Mouse (Mus musculus): ENCODE measurements at regions not wholly inside any gene's neighbourhood (a gene's known extent, or its start where the extent isn't known, plus 50 kb on each side); places are given as distances from the start of the nearest gene placed in this dataset.

DNA sequence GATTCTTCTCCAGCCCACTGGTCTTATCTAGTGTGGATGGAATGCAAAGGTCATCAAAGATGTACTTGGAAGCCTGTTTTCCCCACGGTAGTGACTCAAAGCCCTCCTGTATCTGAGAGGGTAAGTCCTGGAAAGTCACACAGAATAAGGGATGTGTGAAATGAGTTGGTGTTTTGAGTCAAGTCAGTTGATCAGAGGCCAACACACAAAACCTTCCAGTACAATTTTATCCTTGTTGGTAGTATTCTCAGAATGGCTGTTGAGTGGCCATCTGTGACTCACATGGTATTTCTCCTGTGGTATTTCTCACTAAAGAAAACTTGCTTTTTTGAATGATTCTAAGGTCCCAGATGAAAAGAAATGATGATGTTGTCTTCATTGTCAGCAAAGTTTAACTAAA is 384.8 kb upstream of the Jag1 start:
- TF ChIP-seq POLR2A (IDR thresholded peaks at IDR 0.05; ENCODE audit: borderline replicate concordance, low read depth, low read length) (no peak), CTCF (IDR thresholded peaks at IDR 0.05; ENCODE audit: low read depth, low read length) (no peak)
- H3K27ac ChIP-seq (ENCODE audit: insufficient read depth, low read depth, low read length): no peak overlapping the region

GRCm38 (mm10) chr2:137497616-137498015 is 381.2 kb upstream of the Jag1 start:
- no peak overlapping the region for H3K4me3 ChIP-seq (ENCODE audit: insufficient read depth, low read length)
- H3K4me1 ChIP-seq (ENCODE audit: control insufficient read depth, insufficient read depth, low read length): no peaks in the 10 kb centered on the region
- TF ChIP-seq POLR2A (IDR thresholded peaks at IDR 0.05; ENCODE audit: borderline replicate concordance, low read depth, low read length): no peak
- no peak for TF ChIP-seq CTCF (IDR thresholded peaks at IDR 0.05; ENCODE audit: low read depth, low read length)
- no peak overlapping the region for H3K27ac ChIP-seq (ENCODE audit: insufficient read depth, low read depth, low read length)

More for the DNA sequence above, 384.8 kb upstream of the Jag1 start:
- no peaks in the 10 kb centered on the region for H3K4me1 ChIP-seq (ENCODE audit: control insufficient read depth, insufficient read depth, low read length)
- H3K4me3 ChIP-seq (ENCODE audit: insufficient read depth, low read length): no peak overlapping the region

- TF ChIP-seq CTCF (IDR thresholded peaks at IDR 0.05; ENCODE audit: low read depth, low read length) (no peak), POLR2A (IDR thresholded peaks at IDR 0.05; ENCODE audit: borderline replicate concordance, low read depth, low read length) (no peak)
- Histone ChIP-seq H3K4me3 (ENCODE audit: insufficient read depth, low read length) (no peak overlapping the region), H3K4me1 (ENCODE audit: control insufficient read depth, insufficient read depth, low read length) (no peaks in the 10 kb centered on the region), H3K27ac (ENCODE audit: insufficient read depth, low read depth, low read length) (no peak overlapping the region)
These were observed 377.2 kb upstream of the Jag1 start for GRCm38 (mm10) chr2:137493600-137493999.

DNA sequence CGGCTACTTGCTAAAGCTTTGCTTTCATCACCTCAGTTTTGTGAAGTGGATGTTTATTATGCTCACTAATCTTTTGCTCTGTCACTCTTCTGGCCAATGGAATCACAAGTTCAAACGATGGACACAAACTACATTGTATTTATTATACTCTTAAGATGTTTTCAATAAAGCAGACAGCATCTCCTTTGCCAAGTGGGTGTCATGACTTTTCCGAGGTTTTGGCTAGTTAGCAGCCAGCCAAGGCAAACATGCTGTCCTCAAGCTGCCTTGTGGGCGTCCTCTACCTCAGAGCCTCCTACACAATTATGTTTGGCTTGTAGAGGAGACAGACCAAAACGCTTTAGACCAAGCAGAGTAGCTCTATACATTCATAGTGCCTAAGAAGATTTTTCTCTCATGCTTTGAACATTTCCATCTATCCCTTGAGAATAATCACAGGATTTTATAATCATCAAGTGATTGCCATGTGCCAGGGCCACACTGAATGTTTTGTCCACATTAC is 372.8 kb upstream of the Jag1 start:
- no peak for TF ChIP-seq CTCF (IDR thresholded peaks at IDR 0.05; ENCODE audit: low read depth, low read length)
- Histone ChIP-seq H3K27ac (ENCODE audit: insufficient read depth, low read depth, low read length) (no peak overlapping the region), H3K4me3 (ENCODE audit: insufficient read depth, low read length) (no peak overlapping the region), H3K4me1 (ENCODE audit: control insufficient read depth, insufficient read depth, low read length) (no peaks in the 10 kb centered on the region)

DNA sequence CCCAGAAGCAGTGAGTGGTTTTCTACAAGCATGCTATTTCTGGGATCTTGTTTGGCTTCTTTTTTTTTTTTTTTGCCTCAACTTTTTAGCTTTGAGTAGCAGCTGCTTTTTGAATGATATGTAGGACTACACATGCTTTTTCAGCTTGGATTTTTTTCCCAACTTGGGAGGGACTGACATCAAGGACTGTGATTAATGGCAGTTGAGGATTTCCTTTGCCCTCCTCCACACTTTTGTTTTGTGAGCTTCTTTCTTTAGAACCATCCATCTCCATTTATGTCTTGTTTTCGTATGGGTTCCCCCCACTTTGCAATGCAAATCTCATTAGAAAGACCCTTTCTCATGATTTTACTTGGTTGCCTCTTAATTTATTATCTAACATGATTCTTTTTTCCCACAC is 352.3 kb upstream of the Jag1 start:
- H3K27ac ChIP-seq (ENCODE audit: insufficient read depth, low read depth, low read length): no peak overlapping the region
- H3K4me1 ChIP-seq (ENCODE audit: control insufficient read depth, insufficient read depth, low read length): no peaks in the 10 kb centered on the region

GRCm38 (mm10) chr2:137457061-137457753 is 340.8 kb upstream of the Jag1 start:
- TF ChIP-seq POLR2A (IDR thresholded peaks at IDR 0.05; ENCODE audit: borderline replicate concordance, low read depth, low read length) (no peak), CTCF (IDR thresholded peaks at IDR 0.05; ENCODE audit: low read depth, low read length) (no peak)
- Histone ChIP-seq H3K4me1 (ENCODE audit: control insufficient read depth, insufficient read depth, low read length) (no peaks in the 10 kb centered on the region), H3K27ac (ENCODE audit: insufficient read depth, low read depth, low read length) (no peak overlapping the region), H3K4me3 (ENCODE audit: insufficient read depth, low read length) (no peak overlapping the region)

More for the DNA sequence above, 352.3 kb upstream of the Jag1 start:
- TF ChIP-seq POLR2A (IDR thresholded peaks at IDR 0.05; ENCODE audit: borderline replicate concordance, low read depth, low read length) (no peak), CTCF (IDR thresholded peaks at IDR 0.05; ENCODE audit: low read depth, low read length) (no peak)
- H3K4me3 ChIP-seq (ENCODE audit: insufficient read depth, low read length): no peak overlapping the region

DNA sequence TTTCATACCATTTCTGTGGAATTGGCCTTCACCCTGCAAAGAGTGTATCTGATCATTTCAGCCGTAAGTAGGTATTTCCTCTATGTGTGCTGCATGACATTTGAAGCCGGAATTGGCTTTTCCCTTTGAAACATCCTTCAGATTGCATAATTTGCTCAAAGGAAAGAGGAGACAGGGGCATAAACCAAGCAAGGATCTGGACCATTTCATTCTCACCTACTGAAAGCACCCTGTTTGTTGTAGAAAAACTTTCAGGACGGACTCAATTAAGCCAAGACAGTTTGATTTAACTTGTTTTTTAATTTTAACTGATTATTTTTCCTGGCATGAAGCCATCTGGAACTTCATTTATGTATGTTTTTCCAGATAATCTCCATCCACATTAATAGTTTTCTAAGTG is 340.0 kb upstream of the Jag1 start:
- Histone ChIP-seq H3K4me1 (ENCODE audit: control insufficient read depth, insufficient read depth, low read length) (no peaks in the 10 kb centered on the region), H3K27ac (ENCODE audit: insufficient read depth, low read depth, low read length) (no peak overlapping the region), H3K4me3 (ENCODE audit: insufficient read depth, low read length) (no peak overlapping the region)
- no peak for TF ChIP-seq CTCF (IDR thresholded peaks at IDR 0.05; ENCODE audit: low read depth, low read length)
- no peak for TF ChIP-seq POLR2A (IDR thresholded peaks at IDR 0.05; ENCODE audit: borderline replicate concordance, low read depth, low read length)

DNA sequence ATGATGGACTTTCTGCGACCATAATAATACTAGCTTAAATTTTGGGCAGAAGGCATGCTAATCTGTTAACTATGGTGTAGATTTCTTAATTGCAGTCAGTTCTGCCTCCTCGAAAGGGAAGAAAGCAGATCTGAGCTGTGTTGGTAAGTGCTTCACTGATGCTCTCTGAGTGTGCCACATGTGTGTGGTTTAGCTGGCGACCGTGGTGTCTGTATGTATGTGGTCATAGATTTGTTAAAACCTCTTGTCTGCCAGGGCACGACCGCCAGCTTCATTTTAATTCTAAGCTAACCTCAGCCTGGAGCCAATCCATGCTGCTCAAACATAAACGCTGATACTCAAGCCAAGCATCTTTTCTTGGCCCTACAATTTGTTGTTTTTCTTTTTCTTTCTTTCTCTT is 330.5 kb upstream of the Jag1 start:
- H3K27ac ChIP-seq (ENCODE audit: insufficient read depth, low read depth, low read length): no peak overlapping the region
- TF ChIP-seq POLR2A (IDR thresholded peaks at IDR 0.05; ENCODE audit: borderline replicate concordance, low read depth, low read length): no peak
- TF ChIP-seq CTCF (IDR thresholded peaks at IDR 0.05; ENCODE audit: low read depth, low read length): no peak
- no peak overlapping the region for H3K4me3 ChIP-seq (ENCODE audit: insufficient read depth, low read length)
- no peaks in the 10 kb centered on the region for H3K4me1 ChIP-seq (ENCODE audit: control insufficient read depth, insufficient read depth, low read length)

DNA sequence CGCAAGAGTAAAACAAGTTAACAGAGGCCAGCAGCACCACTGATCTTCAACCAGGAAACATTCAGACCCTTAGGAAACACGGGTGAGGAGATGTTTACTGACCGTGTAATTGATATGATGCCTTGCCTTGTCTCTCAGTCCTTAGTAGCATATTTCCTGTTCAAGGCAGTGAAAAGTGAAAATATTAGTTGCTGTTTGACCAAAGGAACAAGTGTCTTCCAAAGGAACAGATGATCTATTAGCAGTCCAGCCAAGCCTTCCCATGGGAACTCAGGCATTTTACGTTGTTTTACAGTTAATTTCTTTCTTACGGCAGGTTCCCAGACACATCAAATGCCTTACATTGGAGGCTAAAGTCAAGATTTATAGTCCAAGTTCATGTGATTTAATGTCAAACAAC is 321.3 kb upstream of the Jag1 start:
- H3K27ac ChIP-seq (ENCODE audit: insufficient read depth, low read depth, low read length): no peak overlapping the region
- no peaks in the 10 kb centered on the region for H3K4me1 ChIP-seq (ENCODE audit: control insufficient read depth, insufficient read depth, low read length)
- TF ChIP-seq CTCF (IDR thresholded peaks at IDR 0.05; ENCODE audit: low read depth, low read length) (no peak), POLR2A (IDR thresholded peaks at IDR 0.05; ENCODE audit: borderline replicate concordance, low read depth, low read length) (no peak)
- no peak overlapping the region for H3K4me3 ChIP-seq (ENCODE audit: insufficient read depth, low read length)

- Histone ChIP-seq H3K4me3 (ENCODE audit: insufficient read depth, low read length) (no peak overlapping the region), H3K4me1 (ENCODE audit: control insufficient read depth, insufficient read depth, low read length) (no peaks in the 10 kb centered on the region), H3K27ac (ENCODE audit: insufficient read depth, low read depth, low read length) (no peak overlapping the region)
- no peak for TF ChIP-seq CTCF (IDR thresholded peaks at IDR 0.05; ENCODE audit: low read depth, low read length)
- no peak for TF ChIP-seq POLR2A (IDR thresholded peaks at IDR 0.05; ENCODE audit: borderline replicate concordance, low read depth, low read length)
These were observed 319.7 kb upstream of the Jag1 start for GRCm38 (mm10) chr2:137436161-137436560.
